Mouse (Mus musculus): ENCODE data around the gene D5Ertd579e.

DNA sequence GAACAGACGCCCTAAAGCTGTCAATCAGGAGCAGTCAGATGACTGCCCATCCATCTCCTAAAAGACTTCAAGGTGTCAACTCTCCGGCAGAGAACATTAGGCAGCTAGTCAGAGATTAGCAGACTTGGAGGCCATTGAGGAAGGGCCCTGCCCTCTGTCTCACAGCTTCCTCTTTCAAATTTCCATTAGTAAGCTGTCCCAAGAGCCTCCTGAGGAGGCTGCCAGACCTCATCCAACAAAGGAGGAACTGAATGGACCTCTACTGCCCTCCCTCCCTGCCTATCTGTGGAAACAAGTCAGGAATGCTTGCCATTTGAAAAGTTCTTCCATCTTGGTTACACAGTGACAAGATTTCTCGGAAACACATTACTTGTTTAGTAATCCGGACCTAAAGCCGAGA, 16.0 kb upstream of the D5Ertd579e start:
- no peak for TF ChIP-seq CTCF (IDR thresholded peaks at IDR 0.05; ENCODE audit: extremely low read depth, insufficient read depth, insufficient read length, insufficient replicate concordance)
- no peak for TF ChIP-seq POLR2A (IDR thresholded peaks at IDR 0.05; ENCODE audit: low read depth, low read length)
